Mouse (Mus musculus) heart, embryonic 12.5 days (tissue): Measurements from ENCODE around the gene Dock8. TPM values are rescaled to one million over a fixed set of nuclear protein-coding genes. Genes with fewer than 3 reads are reported as not detected.

Experiments used
- ATAC-seq: fragments of 200-750 bp; cut with Nextera tagmentation; 2 replicates; pipeline ENCODE4 v1.8.0; 2017; ENCODE audit warnings: moderate TSS enrichment, moderate library complexity; ENCODE audit not compliant: insufficient number of reproducible peaks, low FRiP score
- H3K27ac ChIP-seq: fragments of 300-500 bp; sonication (generic); 2 replicates; pipeline ENCODE4 v1.5.1; 2016; ENCODE audit warnings: mild to moderate bottlenecking, moderate library complexity; ENCODE audit not compliant: poor library complexity, severe bottlenecking
- H3K27me3 ChIP-seq: fragments of 300-500 bp; sonication (generic); replicated peaks from 2 replicates; pipeline ENCODE4 v1.6.1; 2016; ENCODE audit warnings: mild to moderate bottlenecking, moderate library complexity
- H3K36me3 ChIP-seq: fragments of 300-500 bp; sonication (generic); 2 replicates; pipeline ENCODE4 v1.6.1; 2016; ENCODE audit warnings: mild to moderate bottlenecking, moderate library complexity
- H3K4me1 ChIP-seq: fragments of 300-500 bp; sonication (generic); replicated peaks from 2 replicates; pipeline ENCODE4 v1.6.1; 2016; ENCODE audit warnings: mild to moderate bottlenecking
- H3K4me2 ChIP-seq: fragments of 300-500 bp; sonication (generic); 2 replicates; pipeline ENCODE4 v1.6.1; 2016; ENCODE audit warnings: mild to moderate bottlenecking, moderate library complexity
- H3K4me3 ChIP-seq: fragments of 300-500 bp; sonication (generic); 2 replicates; pipeline ENCODE4 v1.5.1; 2016; ENCODE audit warnings: mild to moderate bottlenecking
- H3K9ac ChIP-seq: fragments of 300-500 bp; sonication (generic); 2 replicates; pipeline ENCODE4 v1.6.1; 2016; ENCODE audit warnings: mild to moderate bottlenecking, moderate library complexity
- H3K9me3 ChIP-seq: fragments of 300-500 bp; sonication (generic); replicated peaks from 2 replicates; pipeline ENCODE4 v1.6.1; 2016; ENCODE audit warnings: mild to moderate bottlenecking, moderate library complexity
- WGBS: fragments of 180-500 bp; shearing (Covaris S2); methylation state at CpG from one replicate; pipeline ENCODE4 v1.1.7; 2016; 5-methylcytosine and 5-hydroxymethylcytosine counted together
- polyA plus RNA-seq: library from polyadenylated mRNA; unstranded; fragments of >200 nt; fragmentation: Nextera tagmentation; extraction: Ambion mirVana; gene quantifications from 2 replicates; pipeline ENCODE4 v1.2.1, GENCODE M21; 2016

The Dock8 gene
- polyA plus RNA-seq, 1 experiment from 2014 or later = 3.2 TPM

GRCm38 (mm10) chr19:25041209-25041608 is 41.9 kb downstream of the Dock8 start:
- ATAC-seq = no peak
- no peaks in the 10 kb centered on the region for H3K36me3 ChIP-seq
- peaks cover 17% of the 10 kb centered on the region for H3K4me1 ChIP-seq
- H3K4me3 ChIP-seq = no peak overlapping the region
- H3K9ac ChIP-seq = no peak overlapping the region
- H3K27me3 ChIP-seq = no peaks in the 10 kb centered on the region
- WGBS = 50% methylated on average over 6 of the region's 6 CpGs
- no peak overlapping the region for H3K4me2 ChIP-seq
- no peak overlapping the region for H3K27ac ChIP-seq
- H3K9me3 ChIP-seq = no peaks in the 10 kb centered on the region

DNA sequence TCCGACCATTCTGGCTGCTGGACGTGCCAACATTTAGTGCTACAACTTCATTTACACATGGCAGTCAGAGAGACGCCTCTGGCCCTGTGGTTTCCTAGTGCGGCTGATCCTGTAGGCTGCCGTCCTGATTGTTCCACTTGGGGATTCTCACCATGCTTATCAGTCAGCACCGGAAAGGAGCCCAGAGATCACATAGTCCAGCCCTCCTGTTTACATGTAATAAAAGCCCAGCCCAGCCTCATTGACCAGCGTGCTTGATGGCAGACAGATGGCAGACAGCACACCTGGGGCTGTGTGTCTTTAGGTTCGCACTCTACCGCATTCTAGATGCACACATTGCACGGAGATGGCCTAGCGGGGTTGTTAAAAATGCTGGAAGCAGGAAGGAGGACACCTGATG is 43.6 kb downstream of the Dock8 start:
- Histone ChIP-seq H3K9ac (no peak overlapping the region), H3K27ac (no peak overlapping the region), H3K4me3 (no peak overlapping the region), H3K4me2 (no peak overlapping the region), H3K9me3 (no peaks in the 10 kb centered on the region), H3K27me3 (no peaks in the 10 kb centered on the region), H3K4me1 (0 out of 2 replicates have a peak, but pooled peaks cover 5% of the 10 kb centered on the region), H3K36me3 (no peaks in the 10 kb centered on the region)
- no peak for ATAC-seq
- 53% methylated on average over 11 of the region's 11 CpGs for WGBS

GRCm38 (mm10) chr19:25044057-25044456 is 44.7 kb downstream of the Dock8 start:
- Histone ChIP-seq H3K27ac (no peak overlapping the region), H3K36me3 (no peaks in the 10 kb centered on the region), H3K4me3 (no peak overlapping the region), H3K9ac (no peak overlapping the region), H3K9me3 (no peaks in the 10 kb centered on the region), H3K4me1 (0 out of 2 replicates have a peak, but pooled peaks cover 5% of the 10 kb centered on the region), H3K4me2 (no peak overlapping the region), H3K27me3 (no peaks in the 10 kb centered on the region)
- ATAC-seq = no peak
- WGBS = 69% methylated on average over 3 of the region's 3 CpGs

- Histone ChIP-seq H3K9ac (no peak overlapping the region), H3K4me1 (no peaks in the 10 kb centered on the region), H3K27me3 (no peaks in the 10 kb centered on the region), H3K36me3 (no peaks in the 10 kb centered on the region), H3K9me3 (no peaks in the 10 kb centered on the region), H3K27ac (no peak overlapping the region), H3K4me3 (no peak overlapping the region), H3K4me2 (no peak overlapping the region)
- 87% methylated on average over 7 of the region's 7 CpGs for WGBS
- no peak for ATAC-seq
These were observed 53.0 kb downstream of the Dock8 start for GRCm38 (mm10) chr19:25052355-25052754.

DNA sequence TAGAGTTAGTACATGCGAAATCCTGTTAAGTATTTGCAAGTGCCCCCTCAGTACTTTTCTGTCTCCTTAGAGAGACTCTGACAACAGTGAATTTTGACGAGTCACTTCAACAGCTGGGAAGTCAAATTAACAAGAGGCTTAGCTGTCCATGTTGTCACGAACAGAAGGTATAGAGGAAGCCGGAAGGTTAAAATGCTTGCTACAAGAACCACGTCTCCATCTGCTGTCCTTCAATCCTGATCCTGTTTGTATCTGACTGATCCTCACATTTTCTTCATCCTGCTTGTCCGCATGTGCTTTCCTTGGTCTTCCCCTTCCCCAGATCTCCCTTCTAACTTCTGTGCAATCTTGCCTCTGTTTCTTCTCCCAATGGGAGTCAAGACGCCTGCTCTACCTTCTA is 53.8 kb downstream of the Dock8 start:
- no peaks in the 10 kb centered on the region for H3K9me3 ChIP-seq
- no peak overlapping the region for H3K4me2 ChIP-seq
- no peak overlapping the region for H3K27ac ChIP-seq
- no peaks in the 10 kb centered on the region for H3K36me3 ChIP-seq
- 61% methylated on average over 7 of the region's 7 CpGs for WGBS
- no peak overlapping the region for H3K4me3 ChIP-seq
- no peak overlapping the region for H3K9ac ChIP-seq
- no peak for ATAC-seq
- no peaks in the 10 kb centered on the region for H3K4me1 ChIP-seq
- no peaks in the 10 kb centered on the region for H3K27me3 ChIP-seq

DNA sequence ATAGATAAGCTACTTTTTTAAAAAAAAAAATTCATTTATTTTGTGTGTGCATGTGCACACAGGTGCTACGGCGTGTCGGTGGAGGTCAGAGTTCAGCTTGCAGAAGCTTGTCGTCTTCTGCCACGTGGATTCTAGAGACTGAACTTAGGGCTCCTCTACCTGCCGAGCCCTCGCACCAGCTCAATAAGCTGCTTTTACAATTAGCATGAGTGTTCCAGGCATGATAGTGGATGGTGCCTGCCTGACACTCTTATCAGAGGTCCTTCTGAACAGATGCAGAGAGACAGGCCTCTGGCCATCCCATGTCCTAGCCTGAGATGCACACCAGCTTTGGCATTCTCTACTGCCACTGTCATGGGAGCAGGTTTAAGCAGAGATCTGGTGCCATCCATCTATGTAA is 55.7 kb downstream of the Dock8 start:
- peaks cover 5% of the 10 kb centered on the region; the same call in 1 of the 2 replicates for H3K4me1 ChIP-seq
- no peaks in the 10 kb centered on the region for H3K36me3 ChIP-seq
- H3K9me3 ChIP-seq = no peaks in the 10 kb centered on the region
- no peak overlapping the region for H3K4me2 ChIP-seq
- H3K27ac ChIP-seq = no peak overlapping the region
- H3K27me3 ChIP-seq = no peaks in the 10 kb centered on the region
- no peak for ATAC-seq
- no peak overlapping the region for H3K9ac ChIP-seq
- no peak overlapping the region for H3K4me3 ChIP-seq
- WGBS = 81% methylated on average over 7 of the region's 7 CpGs

- Histone ChIP-seq H3K27ac (no peak overlapping the region), H3K9me3 (no peaks in the 10 kb centered on the region), H3K4me2 (no peak overlapping the region), H3K9ac (no peak overlapping the region), H3K36me3 (no peaks in the 10 kb centered on the region), H3K4me1 (peaks cover 11% of the 10 kb centered on the region; the same call in 1 of the 2 replicates), H3K27me3 (no peaks in the 10 kb centered on the region), H3K4me3 (no peak overlapping the region)
- ATAC-seq = no peak
- 88% methylated on average over 7 of the region's 7 CpGs for WGBS
These were observed 56.2 kb downstream of the Dock8 start for GRCm38 (mm10) chr19:25055559-25055958.

GRCm38 (mm10) chr19:25056224-25056623 is 56.9 kb downstream of the Dock8 start:
- no peak for ATAC-seq
- Histone ChIP-seq H3K4me1 (peaks cover 17% of the 10 kb centered on the region), H3K9ac (no peak overlapping the region), H3K36me3 (no peaks in the 10 kb centered on the region), H3K4me2 (no peak overlapping the region), H3K4me3 (no peak overlapping the region), H3K27me3 (no peaks in the 10 kb centered on the region), H3K9me3 (no peaks in the 10 kb centered on the region), H3K27ac (no peak overlapping the region)
- WGBS = 82% methylated on average over 10 of the region's 10 CpGs

GRCm38 (mm10) chr19:25057826-25058225 is 58.5 kb downstream of the Dock8 start:
- 88% methylated on average over 8 of the region's 8 CpGs for WGBS
- no peaks in the 10 kb centered on the region for H3K9me3 ChIP-seq
- ATAC-seq = no peak
- no peak overlapping the region for H3K4me2 ChIP-seq
- H3K27ac ChIP-seq = no peak overlapping the region
- H3K36me3 ChIP-seq = no peaks in the 10 kb centered on the region
- H3K4me1 ChIP-seq = peaks cover 29% of the 10 kb centered on the region
- H3K4me3 ChIP-seq = no peak overlapping the region
- 0 out of 2 replicates have a peak, but pooled peaks cover 3% of the 10 kb centered on the region for H3K27me3 ChIP-seq
- no peak overlapping the region for H3K9ac ChIP-seq

DNA sequence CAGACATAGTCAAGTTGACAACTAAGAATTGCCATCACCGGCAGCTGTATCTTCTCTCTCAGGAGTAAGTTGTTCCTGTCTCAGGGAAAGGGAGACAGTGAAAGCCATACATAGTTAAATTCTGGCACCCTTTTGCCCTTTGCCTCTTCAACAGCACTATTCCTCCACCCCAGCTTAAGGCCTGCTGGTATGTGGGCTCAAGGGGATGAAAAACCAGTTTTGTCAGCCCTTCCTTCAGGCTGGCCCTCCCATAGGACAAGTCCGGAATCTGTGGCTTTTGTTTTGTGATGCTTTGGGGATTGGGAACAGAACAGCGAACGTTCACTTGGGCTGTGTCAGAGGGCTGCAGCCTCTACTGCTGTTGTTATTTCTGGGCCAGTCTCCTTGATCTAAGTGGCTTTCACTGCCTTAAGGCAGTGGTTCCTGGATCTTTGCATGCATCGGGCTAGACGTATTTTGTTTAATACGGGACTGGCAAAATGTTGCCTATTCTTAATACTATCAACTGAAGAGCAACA is 60.6 kb downstream of the Dock8 start:
- Histone ChIP-seq H3K4me2 (0 out of 2 replicates have a peak overlapping the region, but pooled peaks have one; percentile 56), H3K27ac (no peak overlapping the region), H3K27me3 (0 out of 2 replicates have a peak, but pooled peaks cover 6% of the 10 kb centered on the region), H3K9ac (no peak overlapping the region), H3K4me1 (peaks cover 30% of the 10 kb centered on the region), H3K36me3 (no peaks in the 10 kb centered on the region), H3K9me3 (no peaks in the 10 kb centered on the region), H3K4me3 (no peak overlapping the region)
- 56% methylated on average over 7 of the region's 7 CpGs for WGBS
- ATAC-seq = no peak

GRCm38 (mm10) chr19:25060375-25060774 is 61.0 kb downstream of the Dock8 start:
- ATAC-seq = no peak

More at GRCm38 (mm10) chr19:25060375-25060774, 61.0 kb downstream of the Dock8 start:
- Histone ChIP-seq H3K4me2 (peak overlapping the region; percentile 56), H3K4me3 (no peak overlapping the region), H3K9me3 (no peaks in the 10 kb centered on the region), H3K27ac (no peak overlapping the region), H3K36me3 (no peaks in the 10 kb centered on the region), H3K4me1 (peaks cover 30% of the 10 kb centered on the region), H3K9ac (no peak overlapping the region), H3K27me3 (0 out of 2 replicates have a peak, but pooled peaks cover 6% of the 10 kb centered on the region)
- WGBS = 45% methylated on average over 9 of the region's 9 CpGs
